Mouse (Mus musculus) c-Kit-positive CD71-positive TER-119-positive erythroid progenitor cells, embryonic 14.5 days (primary cell): Measurements from ENCODE around the gene Tpra1.

Source experiments
- DNase-seq: peaks from one replicate; pipeline ENCODE4 v3.0.0-alpha.2; 2013; ENCODE audit warnings: low spot score

The Tpra1 gene

DNA sequence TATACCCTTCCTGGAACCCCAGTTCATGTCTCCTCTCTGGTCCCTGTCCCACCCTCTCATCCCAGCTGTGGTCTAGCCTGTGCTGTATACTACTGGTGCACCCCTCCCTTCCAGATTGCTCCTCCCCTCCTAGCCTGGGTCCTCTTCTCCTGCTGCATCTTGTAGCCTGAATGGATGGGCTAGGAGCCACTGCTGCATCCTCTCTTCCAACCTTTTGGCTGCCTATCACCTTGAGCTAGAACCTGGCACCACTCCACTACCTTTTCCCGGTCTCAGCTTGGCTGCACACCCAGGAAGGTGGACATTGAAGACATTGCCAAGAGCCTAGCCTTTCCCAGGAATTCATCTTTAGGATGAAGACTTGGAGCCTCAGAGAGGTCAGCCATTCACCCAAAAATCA lies 26.0 kb downstream of the Tpra1 start:
- DNase-seq: no peak

DNA sequence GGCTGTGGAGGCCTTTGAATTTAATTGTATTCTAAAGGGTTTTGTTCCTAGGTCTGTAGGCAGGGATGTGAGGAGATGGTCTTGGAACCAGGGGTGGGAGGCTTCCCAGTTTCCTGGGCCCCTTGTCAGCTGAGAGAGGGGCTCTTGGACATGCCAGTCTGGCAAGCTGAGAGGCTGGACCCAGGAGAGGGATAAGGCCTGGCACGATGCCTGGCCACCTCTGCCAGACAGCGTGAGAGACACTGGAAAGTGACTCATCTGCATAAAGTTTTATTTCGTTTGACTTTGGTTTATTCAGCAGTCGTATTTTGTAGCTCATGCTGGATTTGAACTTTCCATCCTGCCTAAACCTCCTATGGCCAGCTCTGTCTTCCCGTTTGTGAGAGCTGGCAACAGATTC lies 26.5 kb downstream of the Tpra1 start:
- no peak for DNase-seq

DNA sequence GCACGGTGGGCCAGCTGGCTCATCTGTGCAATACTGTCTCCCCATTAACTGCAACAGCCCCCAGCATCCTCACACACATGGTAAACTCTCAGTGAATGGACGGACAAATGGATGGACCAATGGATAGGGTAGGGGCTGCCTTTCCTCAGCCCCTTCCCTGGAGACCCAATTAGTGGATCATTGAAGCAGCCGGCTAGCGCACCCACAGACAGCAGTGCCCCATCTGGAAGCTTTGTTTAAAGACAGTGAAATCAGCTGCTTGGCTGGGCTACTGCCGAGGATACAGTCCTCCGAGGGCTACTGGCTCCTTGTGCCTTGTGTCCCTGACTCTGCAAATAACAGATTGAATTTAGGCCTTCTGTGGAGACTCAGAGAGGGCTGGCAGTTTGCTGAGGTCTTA lies 27.4 kb downstream of the Tpra1 start:
- no peak for DNase-seq

- no peak for DNase-seq
These were observed 28.0 kb downstream of the Tpra1 start for GRCm38 (mm10) chr6:88930049-88930448.

DNA sequence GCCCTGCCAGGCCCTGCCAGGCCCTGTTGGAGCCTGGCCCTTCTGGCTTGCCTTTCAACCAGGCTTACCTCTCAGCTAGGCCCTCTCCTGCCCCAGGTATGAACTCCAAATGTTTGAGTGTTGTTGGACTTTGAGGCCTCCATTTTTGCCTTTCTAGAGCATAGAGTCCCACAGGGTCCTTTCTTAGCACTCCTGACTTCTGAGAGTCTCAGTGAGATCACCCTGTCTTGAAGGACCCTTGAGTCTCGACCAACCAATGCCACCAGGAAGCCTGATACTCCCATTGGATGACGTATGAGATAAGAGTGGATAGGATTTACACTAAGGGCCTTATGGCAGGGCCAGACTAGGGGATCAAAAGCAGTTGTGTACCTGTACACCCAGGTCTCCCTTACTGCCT lies 29.4 kb downstream of the Tpra1 start:
- DNase-seq: no peak

DNA sequence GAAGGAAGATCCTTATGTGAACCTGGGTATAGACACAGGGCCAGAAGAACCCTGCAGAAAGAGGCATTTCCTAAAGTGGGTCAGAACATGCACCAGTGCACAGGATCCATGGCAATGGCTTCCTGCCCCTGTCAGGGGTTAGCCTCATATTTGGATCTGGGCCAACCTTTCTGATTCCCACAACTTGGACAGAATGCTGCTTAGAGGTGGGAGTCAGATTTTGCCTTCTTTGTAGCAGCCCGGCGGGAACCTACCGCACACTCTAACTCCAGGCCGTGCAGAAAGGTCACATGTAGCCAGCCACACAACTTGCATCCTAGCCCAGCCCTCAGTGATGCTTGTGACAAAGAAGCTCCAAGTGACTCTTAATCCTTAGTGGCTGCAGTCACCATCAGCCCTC lies 32.1 kb downstream of the Tpra1 start:
- no peak for DNase-seq

DNA sequence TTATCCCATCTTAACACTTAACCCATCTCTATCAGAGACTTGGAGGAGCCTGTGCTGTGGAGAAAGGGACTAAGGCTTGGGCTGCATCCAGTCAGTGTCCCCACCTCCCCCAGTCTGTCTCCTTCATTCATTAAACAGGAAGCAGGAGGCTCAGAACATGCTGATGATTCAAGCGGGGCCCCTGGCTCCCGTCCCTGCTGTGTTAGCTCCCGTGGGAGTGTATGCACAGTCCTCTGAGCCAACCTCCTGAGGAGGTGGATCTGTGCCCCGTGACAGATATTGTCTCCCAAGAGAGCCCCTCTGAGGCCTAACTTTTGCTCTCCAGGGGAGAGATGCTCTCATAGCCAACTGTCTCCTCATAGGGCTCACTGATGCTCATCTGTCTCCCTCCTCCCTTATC lies 32.8 kb downstream of the Tpra1 start:
- DNase-seq: no peak

DNA sequence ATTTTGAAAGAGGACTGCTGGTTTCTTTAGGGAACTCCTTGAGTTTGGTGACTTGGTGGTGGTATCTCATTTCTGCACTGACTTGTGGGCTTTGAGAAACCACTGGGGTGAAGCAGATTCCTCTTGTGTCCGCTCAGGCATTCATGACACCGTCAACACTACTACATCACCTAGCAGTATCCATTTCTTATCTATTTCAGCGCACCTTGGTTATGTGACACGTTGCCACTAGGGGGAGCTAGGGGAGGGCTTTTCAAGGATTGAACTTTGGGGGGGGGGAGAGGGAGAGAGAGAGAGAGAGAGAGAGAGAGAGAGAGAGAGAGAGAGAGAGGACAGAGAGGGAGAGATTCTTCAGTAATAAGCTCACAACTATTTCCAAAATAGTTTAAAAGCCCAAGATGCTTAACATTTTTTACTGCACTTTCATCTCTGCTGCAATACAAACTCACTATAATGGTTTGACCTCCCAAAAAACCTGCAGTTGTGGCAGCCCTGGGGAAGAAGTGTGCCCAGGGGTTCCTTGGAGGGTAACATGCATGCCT lies 33.8 kb downstream of the Tpra1 start:
- DNase-seq: peak; percentile 46

- no peak for DNase-seq
These were observed 34.5 kb downstream of the Tpra1 start for GRCm38 (mm10) chr6:88936342-88937213.

DNA sequence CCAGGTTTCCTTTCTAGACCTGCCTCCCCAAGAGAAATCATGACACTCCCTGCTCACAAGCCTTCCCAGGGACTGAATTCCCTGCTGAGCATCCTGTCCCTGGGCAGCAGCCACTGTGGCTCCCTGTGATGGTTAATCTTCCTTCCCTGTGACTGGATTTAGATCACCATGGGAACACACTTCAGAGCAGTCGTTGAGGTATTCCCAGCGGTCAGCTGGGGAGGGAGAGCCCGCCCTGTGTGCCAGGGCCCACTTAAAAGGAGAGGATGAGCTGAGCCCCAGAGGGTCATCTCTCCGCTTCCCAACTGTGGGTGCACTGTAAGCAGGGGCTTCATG lies 35.1 kb downstream of the Tpra1 start:
- no peak for DNase-seq

DNA sequence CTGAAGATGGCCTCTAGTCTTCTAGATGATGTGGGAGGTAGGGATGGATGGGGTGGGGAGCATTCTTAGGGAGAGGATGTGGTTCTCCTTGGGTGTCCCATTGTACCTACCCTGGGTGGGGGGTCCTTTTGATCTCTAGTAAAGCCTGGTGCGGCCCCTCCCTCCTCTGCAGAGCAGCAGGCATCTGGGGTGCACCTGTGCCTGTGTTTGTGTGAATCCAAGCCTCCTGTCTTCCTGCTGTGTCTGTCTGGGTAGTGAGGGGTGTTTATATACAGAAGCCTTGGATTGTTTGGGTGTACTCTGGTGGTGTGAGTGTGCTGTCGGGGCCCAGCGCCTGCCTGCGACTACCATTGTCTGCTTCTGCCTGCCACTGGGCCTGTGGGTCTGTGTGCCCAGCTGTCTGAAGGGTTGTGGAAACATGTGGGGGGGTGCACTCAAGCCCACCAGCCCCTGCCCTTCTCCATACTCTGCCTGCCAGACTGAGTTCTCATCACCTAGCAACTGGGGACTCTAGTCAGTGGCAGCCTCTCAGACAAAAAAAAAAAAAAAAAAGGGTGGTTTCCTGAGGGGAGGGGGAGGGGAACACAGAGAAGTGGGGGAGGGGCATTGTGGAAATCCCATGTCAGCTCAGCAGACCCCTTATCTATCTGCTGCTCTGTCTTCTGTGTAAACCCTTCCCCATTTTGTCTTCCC lies 36.1 kb downstream of the Tpra1 start:
- DNase-seq: no peak

GRCm38 (mm10) chr6:88938664-88939055 lies 36.6 kb downstream of the Tpra1 start:
- no peak for DNase-seq

- DNase-seq: no peak
These were observed 37.4 kb downstream of the Tpra1 start for GRCm38 (mm10) chr6:88939281-88940089.

GRCm38 (mm10) chr6:88940090-88940916 lies 38.3 kb downstream of the Tpra1 start:
- no peak for DNase-seq

DNA sequence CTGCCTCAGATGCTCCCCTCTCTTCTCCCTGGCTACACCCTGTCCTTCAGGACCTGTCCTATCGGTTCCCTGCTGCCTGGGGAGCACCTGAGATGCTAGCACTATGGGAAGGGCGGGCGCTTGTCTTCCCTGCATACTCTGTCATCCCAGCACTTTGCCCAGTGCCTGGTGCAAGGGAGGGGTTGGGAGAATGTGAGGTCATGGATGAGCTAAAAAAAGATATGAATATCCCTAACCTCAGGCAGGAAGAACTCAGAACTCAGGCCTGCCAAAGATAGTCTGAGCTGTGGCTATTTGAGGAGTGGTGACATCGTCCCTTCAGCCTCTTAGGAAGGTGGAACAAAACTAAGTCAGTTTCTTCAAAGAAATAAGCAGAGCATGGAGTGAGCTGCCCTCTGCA lies 39.6 kb downstream of the Tpra1 start:
- DNase-seq: no peak

DNA sequence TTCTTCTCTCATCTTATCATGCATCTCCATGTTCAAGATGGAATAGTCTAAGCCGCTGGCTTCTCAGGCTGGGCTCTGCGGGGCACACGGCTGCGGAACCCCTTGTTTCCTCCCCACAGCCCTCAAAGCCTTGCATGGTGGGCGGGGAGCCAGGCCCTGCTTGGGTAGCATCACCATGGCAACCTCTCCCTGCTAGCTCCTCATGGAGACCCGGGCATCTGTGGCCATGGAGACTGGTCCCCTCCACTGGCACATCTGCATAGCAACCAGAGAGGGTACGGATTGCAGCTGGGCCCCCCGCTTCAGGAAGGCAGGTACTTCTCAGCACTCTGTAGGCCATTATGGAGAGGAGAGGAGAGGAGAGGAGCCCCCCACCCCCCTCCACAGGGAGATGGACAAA lies 40.5 kb downstream of the Tpra1 start:
- DNase-seq: no peak

- no peak for DNase-seq
These were observed 41.6 kb downstream of the Tpra1 start for GRCm38 (mm10) chr6:88943666-88944065.

DNA sequence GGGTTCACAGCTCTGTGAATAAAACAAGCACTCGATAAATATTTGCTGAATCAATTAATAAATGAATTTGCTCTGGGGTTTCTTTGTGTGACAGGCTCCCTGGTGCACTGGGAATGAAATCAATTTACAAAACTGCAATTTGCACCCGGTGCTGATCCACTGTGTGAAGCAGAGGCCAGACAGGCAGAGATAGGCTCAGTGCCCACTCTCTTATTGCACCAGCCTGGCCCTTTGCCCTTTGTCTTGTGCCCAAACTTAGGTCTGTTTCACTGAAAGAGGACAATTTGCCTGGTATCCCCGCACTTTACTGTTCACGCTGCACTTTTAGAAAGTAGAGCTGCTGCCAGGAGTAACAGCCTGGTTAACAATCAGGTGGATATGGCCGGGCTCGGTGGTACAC lies 44.4 kb downstream of the Tpra1 start:
- DNase-seq: no peak

GRCm38 (mm10) chr6:88947771-88948170 lies 45.7 kb downstream of the Tpra1 start:
- no peak for DNase-seq

- DNase-seq: no peak
These were observed 54.7 kb downstream of the Tpra1 start for GRCm38 (mm10) chr6:88956725-88957124.

DNA sequence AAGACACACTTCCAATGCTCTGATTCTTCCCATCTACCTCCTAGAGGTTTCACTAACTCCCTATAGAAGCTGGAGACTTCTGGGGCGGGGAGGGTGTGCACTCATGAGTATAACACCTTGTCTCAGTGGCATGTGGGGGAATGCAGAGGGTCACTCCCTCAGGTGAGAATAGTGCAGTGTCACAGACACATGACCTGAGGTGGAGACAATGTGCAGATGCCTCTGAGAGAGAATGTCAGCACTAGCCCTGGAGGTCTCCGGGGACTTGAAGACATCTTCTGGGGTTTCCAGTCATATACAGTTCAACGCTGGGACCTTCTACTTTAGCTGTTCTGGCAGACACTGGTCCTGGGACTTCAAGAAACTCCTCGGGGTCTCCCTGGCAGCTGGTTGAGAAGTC lies 55.3 kb downstream of the Tpra1 start:
- DNase-seq: no peak

GRCm38 (mm10) chr6:88957801-88958211 lies 55.8 kb downstream of the Tpra1 start:
- no peak for DNase-seq
